Mouse (Mus musculus) bone marrow macrophage, adult 2 months (primary cell): ENCODE results near the gene Arnt2.

Experiments
- CTCF ChIP-seq: IDR thresholded peaks from 2 replicates; pipeline ENCODE4 v1.5.1; 2012; ENCODE audit warnings: low read depth, mild to moderate bottlenecking, low read length, moderate library complexity
- POLR2A ChIP-seq: IDR thresholded peaks from 2 replicates; pipeline ENCODE4 v1.6.1; 2012; ENCODE audit warnings: mild to moderate bottlenecking, low read depth, low read length, borderline replicate concordance

- no peak for TF ChIP-seq CTCF
- TF ChIP-seq POLR2A = no peak
Observed at GRCm38 (mm10) chr7:84362711-84363110, 47.3 kb downstream of the Arnt2 start.
